Mouse (Mus musculus): ENCODE data around the gene Shd.

DNA sequence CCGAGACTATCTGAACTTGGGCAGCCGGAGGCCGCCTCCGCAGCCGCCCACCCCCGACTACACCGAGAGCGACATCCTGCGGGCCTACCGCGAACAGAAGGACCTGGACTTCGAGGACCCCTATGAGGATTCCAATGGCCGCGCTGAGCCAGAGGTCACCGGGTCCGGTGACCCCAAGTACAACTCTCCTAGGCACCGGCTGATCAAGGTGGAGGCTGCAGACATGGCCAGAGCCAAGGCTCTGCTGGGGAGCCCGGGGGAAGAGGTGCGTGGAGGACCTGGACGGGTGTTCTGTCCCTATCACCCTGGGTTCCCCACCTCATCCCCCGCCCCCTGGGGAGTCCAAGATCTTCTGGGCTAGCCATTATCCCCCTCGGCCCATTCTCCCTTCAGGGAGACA, 1.2 kb downstream of the Shd start:
- no peak for TF ChIP-seq CTCF (IDR thresholded peaks at IDR 0.05; ENCODE audit: insufficient read depth, low read length)
- TF ChIP-seq POLR2A (IDR thresholded peaks at IDR 0.05; ENCODE audit: borderline replicate concordance, extremely low read depth, low read depth, low read length): no peak
